Mouse (Mus musculus) testis, adult 2 months (tissue): ENCODE measurements around the gene Hist3h2a. TPM values are rescaled to one million over a fixed set of nuclear protein-coding genes. Genes with fewer than 3 reads are reported as not detected.
A peak's percentile ranks its signal among the peaks of the same experiment; 100 is the strongest.

Experiments
- H3K27ac ChIP-seq: fragments of 200-500 bp; 2 replicates; pipeline ENCODE4 v1.5.1; 2012; ENCODE audit warnings: low read depth, low read length; ENCODE audit not compliant: control insufficient read depth, insufficient read depth
- H3K27me3 ChIP-seq: fragments of 200-500 bp; 2 replicates; pipeline ENCODE4 v1.6.1; 2012; ENCODE audit warnings: mild to moderate bottlenecking, low read length, moderate library complexity; ENCODE audit not compliant: control insufficient read depth, insufficient read depth
- H3K36me3 ChIP-seq: fragments of 200-500 bp; 2 replicates; pipeline ENCODE4 v1.6.1; 2012; ENCODE audit warnings: mild to moderate bottlenecking, low read length; ENCODE audit not compliant: control insufficient read depth, insufficient read depth
- H3K4me1 ChIP-seq: fragments of 200-500 bp; 2 replicates; pipeline ENCODE4 v1.6.1; 2012; ENCODE audit warnings: low read length; ENCODE audit not compliant: control insufficient read depth, insufficient read depth
- H3K4me3 ChIP-seq: fragments of 200-500 bp; 2 replicates; pipeline ENCODE4 v1.5.1; 2012; ENCODE audit warnings: low read depth, mild to moderate bottlenecking, low read length, moderate library complexity, mixed read lengths; ENCODE audit not compliant: control insufficient read depth
- CTCF ChIP-seq: fragments of 200-500 bp; IDR thresholded peaks from 2 replicates; pipeline ENCODE4 v1.5.1; 2012; ENCODE audit warnings: low read depth, mild to moderate bottlenecking, inconsistent platforms, low read length, moderate library complexity; ENCODE audit not compliant: control insufficient read depth, insufficient read depth, insufficient replicate concordance
- POLR2A ChIP-seq: fragments of 200-500 bp; IDR thresholded peaks from 2 replicates; pipeline ENCODE4 v1.6.1; 2012; ENCODE audit warnings: low read depth, mild to moderate bottlenecking, inconsistent platforms, low read length, moderate library complexity; ENCODE audit not compliant: control insufficient read depth
- polyA plus RNA-seq: library from polyadenylated mRNA; depleted of rRNA; stranded (reverse); fragments of >200 nt; gene quantifications from 2 replicates; pipeline ENCODE4 v1.2.3, GENCODE M21; 2012

The Hist3h2a gene
- polyA plus RNA-seq, 1 experiment, result 6.5 TPM

- peaks cover 9% of the 10 kb centered on the region for H3K4me1 ChIP-seq
- no peaks in the 10 kb centered on the region for H3K27me3 ChIP-seq
- peak; percentile 100 for TF ChIP-seq POLR2A
- TF ChIP-seq CTCF, result peak; percentile 6; the same call in 1 of the 2 replicates
- H3K4me3 ChIP-seq, result peak overlapping the region; percentile 89
- H3K36me3 ChIP-seq, result no peaks in the 10 kb centered on the region
- H3K27ac ChIP-seq, result peak overlapping the region; percentile 67
Measured at GRCm38 (mm10) chr11:58961364-58962177, 7.1 kb downstream of the Hist3h2a start.

GRCm38 (mm10) chr11:58963543-58963942 lies 9.1 kb downstream of the Hist3h2a start:
- Histone ChIP-seq H3K27ac (peak overlapping the region; percentile 83), H3K4me1 (peaks cover 9% of the 10 kb centered on the region), H3K27me3 (no peaks in the 10 kb centered on the region), H3K36me3 (no peaks in the 10 kb centered on the region), H3K4me3 (peak overlapping the region; percentile 91)
- peak; percentile 88 for TF ChIP-seq POLR2A
- TF ChIP-seq CTCF, result no peak

- TF ChIP-seq POLR2A, result no peak
- no peak for TF ChIP-seq CTCF
- no peaks in the 10 kb centered on the region for H3K27me3 ChIP-seq
- 0 out of 2 replicates have a peak overlapping the region, but pooled peaks have one; percentile 83 for H3K27ac ChIP-seq
- peaks cover 9% of the 10 kb centered on the region for H3K4me1 ChIP-seq
- peak overlapping the region; percentile 91 for H3K4me3 ChIP-seq
- no peaks in the 10 kb centered on the region for H3K36me3 ChIP-seq
Measured at GRCm38 (mm10) chr11:58964216-58964615, 9.7 kb downstream of the Hist3h2a start.

GRCm38 (mm10) chr11:58965001-58965760 lies 10.7 kb downstream of the Hist3h2a start:
- peak overlapping the region; percentile 76 for H3K4me3 ChIP-seq
- no peak overlapping the region for H3K27ac ChIP-seq
- TF ChIP-seq POLR2A, result no peak
- no peak for TF ChIP-seq CTCF

GRCm38 (mm10) chr11:58967346-58967745 lies 12.9 kb downstream of the Hist3h2a start:
- H3K4me3 ChIP-seq, result no peak overlapping the region
- H3K27ac ChIP-seq, result no peak overlapping the region
- peaks cover 6% of the 10 kb centered on the region for H3K4me1 ChIP-seq
- TF ChIP-seq POLR2A, result no peak
- no peaks in the 10 kb centered on the region for H3K36me3 ChIP-seq
- H3K27me3 ChIP-seq, result no peaks in the 10 kb centered on the region

More at GRCm38 (mm10) chr11:58965001-58965760, 10.7 kb downstream of the Hist3h2a start:
- H3K4me1 ChIP-seq, result peaks cover 5% of the 10 kb centered on the region
- H3K27me3 ChIP-seq, result no peaks in the 10 kb centered on the region
- H3K36me3 ChIP-seq, result no peaks in the 10 kb centered on the region

GRCm38 (mm10) chr11:58968551-58968950 lies 14.1 kb downstream of the Hist3h2a start:
- TF ChIP-seq POLR2A, result no peak
- no peak for TF ChIP-seq CTCF
- H3K4me1 ChIP-seq, result peaks cover 4% of the 10 kb centered on the region
- no peak overlapping the region for H3K27ac ChIP-seq
- no peaks in the 10 kb centered on the region for H3K36me3 ChIP-seq
- no peaks in the 10 kb centered on the region for H3K27me3 ChIP-seq
- no peak overlapping the region for H3K4me3 ChIP-seq

- H3K27me3 ChIP-seq, result no peaks in the 10 kb centered on the region
- no peak overlapping the region for H3K27ac ChIP-seq
- H3K4me1 ChIP-seq, result peaks cover 7% of the 10 kb centered on the region
- no peaks in the 10 kb centered on the region for H3K36me3 ChIP-seq
- no peak overlapping the region for H3K4me3 ChIP-seq
- TF ChIP-seq CTCF, result no peak
- TF ChIP-seq POLR2A, result no peak
Measured at GRCm38 (mm10) chr11:58969027-58969426, 14.5 kb downstream of the Hist3h2a start.
